Mouse (Mus musculus) CD4-positive naive resting alpha-beta T cell, adult 76 days (primary cell): ENCODE results near the gene Cdkl1. TPM values are rescaled to one million over a fixed set of nuclear protein-coding genes. Genes with fewer than 3 reads are reported as not detected.

Experiments
- total RNA-seq: library from RNA; stranded (reverse); gene quantifications from one replicate; pipeline ENCODE4 v1.2.4, GENCODE M21; 2023

Gene Cdkl1
- total RNA-seq = 1.1 TPM

DNA sequence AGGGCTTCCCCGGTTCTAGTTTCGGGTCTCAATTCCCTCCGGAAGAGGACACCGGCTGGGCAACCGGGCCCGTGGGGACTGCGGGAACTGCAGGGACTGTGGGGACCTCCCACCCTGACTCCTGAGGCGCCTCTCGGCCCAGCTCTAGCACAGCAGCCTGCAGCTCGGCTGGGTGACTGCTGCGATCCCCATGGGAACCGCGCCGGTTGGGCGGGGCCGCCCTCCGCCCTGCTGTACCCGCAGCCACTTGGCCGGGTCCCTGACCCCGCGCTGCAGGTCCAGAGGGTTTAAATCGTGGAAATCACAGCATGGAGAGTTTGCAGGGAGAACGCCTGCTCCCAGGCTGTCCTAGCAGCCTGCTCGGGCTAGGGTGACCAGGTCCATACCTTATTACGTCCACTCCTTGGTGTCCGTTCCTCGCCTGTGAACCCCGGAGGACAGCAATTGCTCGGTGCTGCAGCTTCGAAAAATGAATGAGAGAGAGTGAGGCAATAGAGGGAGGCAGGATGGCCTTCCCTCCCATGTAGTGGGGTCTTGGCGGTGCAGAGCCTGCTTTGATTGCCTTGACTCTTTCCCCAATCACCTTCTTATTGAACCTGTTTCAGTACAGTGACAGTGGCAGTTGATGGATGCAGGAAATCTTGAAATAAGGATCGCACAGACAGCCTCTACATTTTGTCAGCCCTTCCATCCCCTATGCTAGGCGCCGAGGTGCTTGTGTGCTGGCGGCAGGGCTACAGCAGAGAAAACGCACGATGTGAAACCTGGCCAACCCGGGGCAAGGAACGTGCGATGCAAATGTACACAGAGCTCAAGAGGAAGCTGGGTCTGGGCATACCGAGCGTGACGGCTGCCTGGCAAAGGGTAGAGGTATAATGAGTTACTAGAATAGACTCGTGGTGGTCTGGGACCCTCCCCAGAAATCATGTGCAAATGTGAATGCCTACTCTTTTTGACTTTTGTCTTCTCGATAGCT, at the start of gene Cdkl1:
Gene Cdkl1 (minus strand): TSS at position 738 of the 976 bp plus-strand sequence.

DNA sequence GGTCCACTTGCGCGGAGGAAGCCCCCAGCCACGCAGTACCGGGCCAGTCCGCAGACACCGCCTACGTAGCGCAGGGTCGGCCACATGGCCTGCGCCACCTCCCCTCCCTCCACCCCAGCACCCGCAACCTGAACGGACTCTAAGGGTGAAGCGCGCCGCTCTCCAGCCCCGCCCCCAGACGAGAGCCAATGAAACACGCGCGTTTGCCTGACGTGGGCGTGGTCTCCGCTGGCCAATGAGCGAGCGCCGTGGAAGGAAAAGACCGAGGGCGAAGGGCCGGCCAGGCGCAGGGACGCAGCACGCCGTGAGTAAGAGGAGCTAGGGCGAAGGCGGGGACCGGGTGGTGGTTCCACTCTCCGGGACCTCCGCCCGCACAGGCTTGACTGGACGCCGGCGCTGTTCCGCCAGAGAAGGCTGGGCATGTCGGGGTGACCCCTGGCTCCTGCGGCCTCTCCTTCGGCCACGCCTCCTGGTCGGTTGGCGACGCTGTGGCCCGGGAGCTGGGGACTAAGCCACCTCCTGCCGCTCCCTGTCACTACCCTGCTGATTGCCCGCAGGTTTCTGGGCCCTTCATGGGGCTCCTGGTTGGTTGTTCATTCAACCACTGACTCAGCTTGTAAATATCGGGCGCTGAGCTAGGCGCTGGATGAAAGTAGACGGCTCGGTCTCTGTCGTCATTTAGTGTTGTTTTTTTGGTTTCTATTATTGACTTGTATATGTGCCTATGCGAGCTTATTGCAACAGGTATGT, 66.2 kb downstream of the Cdkl1 start, which contains the start of the genes L2hgdh and Atp5s:
Gene L2hgdh (minus strand): TSS at position 163 of the 750 bp plus-strand sequence.
Gene Atp5s (plus strand): TSS at position 240 of the 750 bp plus-strand sequence.

Other genes starting within 250 kb of the Cdkl1 start
- 13.3 TPM for gene Vcpkmt, start 208.2 kb downstream of the Cdkl1 start, total RNA-seq
- gene Sos2, start 109.4 kb downstream of the Cdkl1 start, total RNA-seq = 36.6 TPM
- 4.4 TPM for gene L2hgdh, start 66.4 kb downstream of the Cdkl1 start, total RNA-seq
- gene Atp5s, start 66.3 kb downstream of the Cdkl1 start, total RNA-seq = 9.6 TPM
- gene Atl1, start 101.3 kb upstream of the Cdkl1 start, total RNA-seq = 0.59 TPM
- gene Map4k5, start 101.9 kb upstream of the Cdkl1 start, total RNA-seq = 28.3 TPM
- gene Sav1, start 195.7 kb upstream of the Cdkl1 start, total RNA-seq = 21.6 TPM